Mouse (Mus musculus): ENCODE results near the gene Rfc4. TPM values are rescaled to one million over a fixed set of nuclear protein-coding genes. Genes with fewer than 3 reads are reported as not detected.

Gene Rfc4
- polyA plus RNA-seq, 1 experiment from 2014 or later, result 40.7 TPM

- Histone ChIP-seq H3K4me1 (replicated peaks; ENCODE audit: control insufficient read depth, insufficient read depth, low read length) (no peaks in the 10 kb centered on the region), H3K9ac (ENCODE audit: low read depth, low read length) (no peak overlapping the region), H3K27ac (ENCODE audit: low read depth, low read length) (no peak overlapping the region), H3K4me2 (replicated peaks; ENCODE audit: low read depth) (no peak overlapping the region), H3K9me3 (ENCODE audit: control insufficient read depth) (no peaks in the 10 kb centered on the region), H3K4me3 (ENCODE audit: low read depth, low read length) (no peak overlapping the region), H3K36me3 (ENCODE audit: control insufficient read depth, insufficient read depth) (no peaks in the 10 kb centered on the region), H3K27me3 (replicated peaks; ENCODE audit: control insufficient read depth, insufficient read depth, low read length) (no peaks in the 10 kb centered on the region)
- ATAC-seq, result no peak
- 96% methylated on average over 13 of the region's 13 CpGs for WGBS
- no peak for TF ChIP-seq CTCF (IDR thresholded peaks at IDR 0.05; ENCODE audit: low read depth)
These were observed 29.5 kb upstream of the Rfc4 start for GRCm38 (mm10) chr16:23157013-23157412.

GRCm38 (mm10) chr16:23154261-23154660 lies 26.7 kb upstream of the Rfc4 start:
- Histone ChIP-seq H3K4me3 (ENCODE audit: low read depth, low read length) (no peak overlapping the region), H3K9me3 (ENCODE audit: control insufficient read depth) (no peaks in the 10 kb centered on the region), H3K9ac (ENCODE audit: low read depth, low read length) (no peak overlapping the region), H3K27ac (ENCODE audit: low read depth, low read length) (no peak overlapping the region), H3K27me3 (replicated peaks; ENCODE audit: control insufficient read depth, insufficient read depth, low read length) (no peaks in the 10 kb centered on the region), H3K4me1 (replicated peaks; ENCODE audit: control insufficient read depth, insufficient read depth, low read length) (no peaks in the 10 kb centered on the region), H3K36me3 (ENCODE audit: control insufficient read depth, insufficient read depth) (no peaks in the 10 kb centered on the region), H3K4me2 (replicated peaks; ENCODE audit: low read depth) (no peak overlapping the region)
- WGBS, result 78% methylated on average over 5 of the region's 5 CpGs
- ATAC-seq, result no peak
- TF ChIP-seq CTCF (IDR thresholded peaks at IDR 0.05; ENCODE audit: low read depth), result no peak

GRCm38 (mm10) chr16:23151423-23151822 lies 23.9 kb upstream of the Rfc4 start:
- no peaks in the 10 kb centered on the region for H3K4me1 ChIP-seq (replicated peaks; ENCODE audit: control insufficient read depth, insufficient read depth, low read length)
- ATAC-seq, result no peak
- H3K9me3 ChIP-seq (ENCODE audit: control insufficient read depth), result no peaks in the 10 kb centered on the region
- peak; percentile 80 for TF ChIP-seq CTCF (IDR thresholded peaks at IDR 0.05; ENCODE audit: low read depth)
- no peaks in the 10 kb centered on the region for H3K36me3 ChIP-seq (ENCODE audit: control insufficient read depth, insufficient read depth)
- H3K4me2 ChIP-seq (replicated peaks; ENCODE audit: low read depth), result no peak overlapping the region
- H3K4me3 ChIP-seq (ENCODE audit: low read depth, low read length), result no peak overlapping the region
- H3K27ac ChIP-seq (ENCODE audit: low read depth, low read length), result no peak overlapping the region
- no peak overlapping the region for H3K9ac ChIP-seq (ENCODE audit: low read depth, low read length)
- WGBS, result 11% methylated on average over 2 of the region's 2 CpGs
- H3K27me3 ChIP-seq (replicated peaks; ENCODE audit: control insufficient read depth, insufficient read depth, low read length), result no peaks in the 10 kb centered on the region

- no peak for TF ChIP-seq CTCF (IDR thresholded peaks at IDR 0.05; ENCODE audit: low read depth)
- no peak overlapping the region for H3K9ac ChIP-seq (ENCODE audit: low read depth, low read length)
- 65% methylated on average over 8 of the region's 8 CpGs for WGBS
- H3K4me3 ChIP-seq (ENCODE audit: low read depth, low read length), result no peak overlapping the region
- H3K36me3 ChIP-seq (ENCODE audit: control insufficient read depth, insufficient read depth), result no peaks in the 10 kb centered on the region
- H3K27me3 ChIP-seq (replicated peaks; ENCODE audit: control insufficient read depth, insufficient read depth, low read length), result no peaks in the 10 kb centered on the region
- H3K27ac ChIP-seq (ENCODE audit: low read depth, low read length), result no peak overlapping the region
- H3K4me1 ChIP-seq (replicated peaks; ENCODE audit: control insufficient read depth, insufficient read depth, low read length), result no peaks in the 10 kb centered on the region
- no peak overlapping the region for H3K4me2 ChIP-seq (replicated peaks; ENCODE audit: low read depth)
- ATAC-seq, result no peak
- H3K9me3 ChIP-seq (ENCODE audit: control insufficient read depth), result no peaks in the 10 kb centered on the region
These were observed 21.9 kb upstream of the Rfc4 start for GRCm38 (mm10) chr16:23149396-23149795.

GRCm38 (mm10) chr16:23148936-23149335 lies 21.4 kb upstream of the Rfc4 start:
- Histone ChIP-seq H3K27me3 (replicated peaks; ENCODE audit: control insufficient read depth, insufficient read depth, low read length) (no peaks in the 10 kb centered on the region), H3K4me1 (replicated peaks; ENCODE audit: control insufficient read depth, insufficient read depth, low read length) (no peaks in the 10 kb centered on the region), H3K27ac (ENCODE audit: low read depth, low read length) (no peak overlapping the region), H3K4me3 (ENCODE audit: low read depth, low read length) (no peak overlapping the region), H3K4me2 (replicated peaks; ENCODE audit: low read depth) (no peak overlapping the region), H3K9ac (ENCODE audit: low read depth, low read length) (no peak overlapping the region), H3K36me3 (ENCODE audit: control insufficient read depth, insufficient read depth) (no peaks in the 10 kb centered on the region), H3K9me3 (ENCODE audit: control insufficient read depth) (no peaks in the 10 kb centered on the region)
- WGBS, result 78% methylated on average over 2 of the region's 2 CpGs
- TF ChIP-seq CTCF (IDR thresholded peaks at IDR 0.05; ENCODE audit: low read depth), result no peak
- ATAC-seq, result no peak

- 89% methylated on average over 3 of the region's 3 CpGs for WGBS
- ATAC-seq, result no peak
- Histone ChIP-seq H3K4me2 (replicated peaks; ENCODE audit: low read depth) (no peak within 1 kb of the TSS), H3K27ac (ENCODE audit: low read depth, low read length) (no peak within 1 kb of the TSS), H3K4me3 (ENCODE audit: low read depth, low read length) (no peak within 1 kb of the TSS), H3K9me3 (ENCODE audit: control insufficient read depth) (no peaks in the 10 kb centered on the region), H3K36me3 (ENCODE audit: control insufficient read depth, insufficient read depth) (no peaks in the 10 kb centered on the region), H3K4me1 (replicated peaks; ENCODE audit: control insufficient read depth, insufficient read depth, low read length) (no peaks in the 10 kb centered on the region), H3K27me3 (replicated peaks; ENCODE audit: control insufficient read depth, insufficient read depth, low read length) (no peaks in the 10 kb centered on the region), H3K9ac (ENCODE audit: low read depth, low read length) (no peak within 1 kb of the TSS)
- TF ChIP-seq CTCF (IDR thresholded peaks at IDR 0.05; ENCODE audit: low read depth), result no peak
These were observed 18.7 kb upstream of the Rfc4 start, which contains the start of gene Adipoq for GRCm38 (mm10) chr16:23146280-23146679. Gene Adipoq (plus strand): TSS chr16:23146536.

- Histone ChIP-seq H3K4me2 (replicated peaks; ENCODE audit: low read depth) (no peak overlapping the region), H3K4me1 (replicated peaks; ENCODE audit: control insufficient read depth, insufficient read depth, low read length) (no peaks in the 10 kb centered on the region), H3K27me3 (replicated peaks; ENCODE audit: control insufficient read depth, insufficient read depth, low read length) (no peaks in the 10 kb centered on the region), H3K36me3 (ENCODE audit: control insufficient read depth, insufficient read depth) (no peaks in the 10 kb centered on the region), H3K9me3 (ENCODE audit: control insufficient read depth) (no peaks in the 10 kb centered on the region), H3K4me3 (ENCODE audit: low read depth, low read length) (no peak overlapping the region), H3K27ac (ENCODE audit: low read depth, low read length) (no peak overlapping the region), H3K9ac (ENCODE audit: low read depth, low read length) (no peak overlapping the region)
- no peak for ATAC-seq
- 76% methylated on average over 5 of the region's 5 CpGs for WGBS
- no peak for TF ChIP-seq CTCF (IDR thresholded peaks at IDR 0.05; ENCODE audit: low read depth)
These were observed 17.7 kb upstream of the Rfc4 start for GRCm38 (mm10) chr16:23145211-23145610.

Measured in intestine, postnatal 0 days (tissue).